Mouse (Mus musculus) heart, postnatal 25 days (tissue): ENCODE data around the gene Smarcc1. TPM values are rescaled to one million over a fixed set of nuclear protein-coding genes. Genes with fewer than 3 reads are reported as not detected.
A peak's percentile ranks its signal among the peaks of the same experiment; 100 is the strongest.
"Not testable (repeated sequence)": the region's sequence is repeated elsewhere in the genome, so short reads cannot be mapped to it uniquely, and the experiment has no call there.

Source experiments
- DNase-seq: peaks from one replicate; pipeline ENCODE4 v3.0.0; 2022; ENCODE audit warnings: low spot score
- intact Hi-C: fragments of 180-260 bp; cut with DNase I; formaldehyde crosslinking; loops from one replicate; pipeline ENCODE4 v1.15.1; 2025
- total RNA-seq, 2 experiments: library from RNA; stranded (reverse); gene quantifications; 2 replicates each; pipeline ENCODE4 v1.2.3; 2021

Gene Smarcc1
- 10 to 100 TPM; 22.8 to 26.0 TPM for total RNA-seq

- intact Hi-C loops = loop anchor here (2.0 kb wide), 1 partner anchor 14 kb away; no protein-coding TSS in a partner anchor
- DNase-seq = peak; percentile 81
Measured at GRCm38 (mm10) chr9:110116977-110117778, at the start of gene Smarcc1. Gene Smarcc1 (plus strand): TSS chr9:110117708.

GRCm38 (mm10) chr9:110068745-110069144 is 48.8 kb upstream of the Smarcc1 start:
- intact Hi-C loops = no loop called here
- no peak for DNase-seq

- DNase-seq = peak; percentile 51
- intact Hi-C loops = loop anchor here (5.0 kb wide), 1 partner anchor 138 kb away; the partner anchor contains the start of gene Map4
Measured at GRCm38 (mm10) chr9:110070358-110070757, 47.1 kb upstream of the Smarcc1 start.

GRCm38 (mm10) chr9:110071011-110071410 is 46.5 kb upstream of the Smarcc1 start:
- intact Hi-C loops = loop anchor here (5.0 kb wide), 1 partner anchor 139 kb away; the partner anchor contains the start of gene Map4
- DNase-seq = no peak

GRCm38 (mm10) chr9:110071843-110072242 is 45.7 kb upstream of the Smarcc1 start:
- no peak for DNase-seq

GRCm38 (mm10) chr9:110076468-110076867 is 41.0 kb upstream of the Smarcc1 start:
- DNase-seq, intact Hi-C loops: not testable (repeated sequence)

More at GRCm38 (mm10) chr9:110071843-110072242, 45.7 kb upstream of the Smarcc1 start:
- intact Hi-C loops = loop anchor here (1.0 to 5.0 kb wide), 3 partner anchors 87 to 180 kb away; partner anchors contain the start of gene Map4

- intact Hi-C loops = no loop called here
- no peak for DNase-seq
Measured at GRCm38 (mm10) chr9:110081066-110081465, 36.4 kb upstream of the Smarcc1 start.

GRCm38 (mm10) chr9:110084201-110084964 is 33.1 kb upstream of the Smarcc1 start:
- no peak for DNase-seq
- intact Hi-C loops = no loop called here

- intact Hi-C loops = no loop called here
- DNase-seq = no peak
Measured at GRCm38 (mm10) chr9:110085693-110086092, 31.8 kb upstream of the Smarcc1 start.

- DNase-seq = no peak
- intact Hi-C loops = no loop called here
Measured at GRCm38 (mm10) chr9:110093303-110093702, 24.2 kb upstream of the Smarcc1 start.

- no peak for DNase-seq
- intact Hi-C loops = loop anchor here (5.0 kb wide), 1 partner anchor 112 kb away; no protein-coding TSS in a partner anchor
Measured at GRCm38 (mm10) chr9:110094761-110095160, 22.7 kb upstream of the Smarcc1 start.

GRCm38 (mm10) chr9:110097791-110098190 is 19.7 kb upstream of the Smarcc1 start:
- no peak for DNase-seq
- intact Hi-C loops = loop anchor here (5.0 kb wide), 1 partner anchor 115 kb away; no protein-coding TSS in a partner anchor

GRCm38 (mm10) chr9:110100627-110101600 is 16.6 kb upstream of the Smarcc1 start:
- peak; percentile 75 for DNase-seq
- intact Hi-C loops = loop anchor here (1.0 kb wide), 1 partner anchor 209 kb away; no protein-coding TSS in a partner anchor

GRCm38 (mm10) chr9:110116353-110116976 is 1.0 kb upstream of the Smarcc1 start:
- intact Hi-C loops = loop anchor here (2.0 kb wide), 1 partner anchor 14 kb away; no protein-coding TSS in a partner anchor
- no peak for DNase-seq

GRCm38 (mm10) chr9:110117779-110118139 is 251 bp downstream of the Smarcc1 start, which contains the start of gene Dhx30:
Gene Dhx30 (minus strand): TSS chr9:110117830.
- DNase-seq = no peak
- intact Hi-C loops = loop anchor here (2.0 kb wide), 1 partner anchor 13 kb away; no protein-coding TSS in a partner anchor

GRCm38 (mm10) chr9:110118249-110118648 is 741 bp downstream of the Smarcc1 start:
- DNase-seq = no peak
- intact Hi-C loops = no loop called here

GRCm38 (mm10) chr9:110121424-110121823 is 3.9 kb downstream of the Smarcc1 start:
- DNase-seq = no peak
- intact Hi-C loops = no loop called here

- intact Hi-C loops = no loop called here
- no peak for DNase-seq
Measured at GRCm38 (mm10) chr9:110123322-110123721, 5.8 kb downstream of the Smarcc1 start.
